Mouse (Mus musculus) liver, embryonic 18 days (tissue): ENCODE data around the gene Cd300lb. TPM values are rescaled to one million over a fixed set of nuclear protein-coding genes. Genes with fewer than 3 reads are reported as not detected.

Experiments used
- polyA plus RNA-seq: library from polyadenylated mRNA; depleted of rRNA; stranded (reverse); fragments of >200 nt; gene quantifications from 2 replicates; pipeline ENCODE4 v1.2.3, GENCODE M21; 2012; rRNA removed

Cd300lb gene
- 2.8 and 3.0 TPM in 2 replicates for polyA plus RNA-seq

DNA sequence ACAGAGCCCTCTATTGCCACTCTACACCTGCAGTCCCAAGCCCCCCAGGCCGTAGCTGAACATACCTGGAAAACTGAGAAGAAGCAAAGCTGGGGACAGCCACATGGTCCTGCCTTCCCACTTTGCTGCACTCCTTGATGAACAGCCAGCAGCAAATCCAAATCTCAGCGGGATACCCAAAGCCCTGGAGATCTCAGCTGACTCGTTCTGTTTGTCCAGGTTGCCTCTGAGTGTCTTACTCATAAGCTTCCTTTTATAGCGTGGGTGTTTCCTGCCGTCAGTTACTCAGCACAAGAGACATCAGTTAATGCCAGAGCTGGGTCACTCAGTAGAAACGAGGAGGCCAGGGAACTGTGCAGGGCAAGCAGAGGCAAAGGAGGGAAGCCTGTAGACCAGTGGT, at the start of gene Cd300lb:
Gene Cd300lb (minus strand): TSS at position 243 of the 400 bp plus-strand sequence.

DNA sequence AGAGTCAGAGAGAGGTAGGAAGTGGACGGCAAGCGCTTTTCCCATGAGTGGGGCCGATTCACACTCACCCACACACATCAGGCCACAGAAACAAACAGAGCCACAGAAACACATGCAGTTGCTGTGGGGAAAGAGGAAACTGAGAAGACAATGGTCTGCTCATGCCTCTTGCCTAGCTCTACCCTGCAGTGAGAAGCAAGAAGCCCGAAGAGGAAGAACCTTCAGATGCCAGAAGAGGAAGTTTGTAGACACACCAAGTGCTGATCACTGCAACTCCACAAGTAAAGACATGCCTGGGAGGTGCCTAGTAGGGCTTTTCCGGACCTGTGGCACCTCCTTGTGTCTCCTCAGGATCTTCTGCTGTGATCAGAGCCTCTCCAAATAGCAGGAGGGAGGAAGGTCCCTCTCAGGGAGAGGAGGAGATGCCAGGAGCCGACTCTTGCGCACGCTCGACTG, 34.6 kb upstream of the Cd300lb start, which contains the start of gene Cd300c:
Gene Cd300c (minus strand): TSS at position 406 of the 456 bp plus-strand sequence.

DNA sequence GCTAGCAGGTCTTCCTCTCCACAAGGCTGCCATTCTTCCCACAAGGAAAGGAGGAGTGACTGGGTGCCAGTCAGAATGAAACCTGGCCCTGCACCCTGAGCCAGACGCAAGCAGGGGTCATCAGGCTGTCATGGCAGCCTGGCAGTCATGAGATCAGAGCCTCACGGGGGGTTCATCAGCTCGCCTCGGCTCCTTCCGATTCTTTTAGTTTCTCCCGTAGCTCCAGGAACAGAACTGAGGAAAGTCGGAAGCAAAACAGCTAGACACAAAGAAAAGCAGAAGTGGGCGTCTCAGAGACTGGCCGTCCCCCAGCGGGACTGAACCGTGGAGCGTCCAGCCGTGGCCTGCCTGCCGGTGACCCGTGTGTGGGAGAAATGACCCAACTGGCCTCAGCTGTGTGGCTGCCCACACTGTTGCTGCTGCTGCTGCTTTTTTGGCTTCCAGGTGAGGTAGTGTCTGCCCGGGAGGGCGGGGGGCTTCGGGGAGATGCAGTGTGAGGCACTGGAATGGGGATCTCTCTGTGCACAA, 44.1 kb downstream of the Cd300lb start, which contains the start of gene Cd300a:
Gene Cd300a (plus strand): TSS at position 51 of the 528 bp plus-strand sequence.

Other genes with a start within 250 kb of the Cd300lb start
- 6.2 and 8.1 TPM in 2 replicates for gene Dnaic2, start 207.0 kb downstream of the Cd300lb start, polyA plus RNA-seq
- 0.16 and 0.17 TPM in 2 replicates for gene Kif19a, start 169.0 kb downstream of the Cd300lb start, polyA plus RNA-seq
- 0.06 and 0.14 TPM in 2 replicates for gene Btbd17, start 138.4 kb downstream of the Cd300lb start, polyA plus RNA-seq
- not detected in 2 replicates for gene Gpr142, start 135.5 kb downstream of the Cd300lb start, polyA plus RNA-seq
- 10.7 and 12.3 TPM in 2 replicates for gene Gprc5c, start 83.2 kb downstream of the Cd300lb start, polyA plus RNA-seq
- gene Cd300a, start 44.3 kb downstream of the Cd300lb start, polyA plus RNA-seq, result 3.2 and 3.8 TPM in 2 replicates
- 0.32 and 0.46 TPM in 2 replicates for gene Cd300c, start 34.8 kb upstream of the Cd300lb start, polyA plus RNA-seq
- gene Cd300ld, start 55.5 kb upstream of the Cd300lb start, polyA plus RNA-seq, result 2.3 and 3.2 TPM in 2 replicates
- 14.0 and 14.4 TPM in 2 replicates for gene Cd300c2, start 67.5 kb upstream of the Cd300lb start, polyA plus RNA-seq
- gene Cd300ld2, start 81.8 kb upstream of the Cd300lb start, polyA plus RNA-seq, result 0.10 TPM in 1 of 2 replicates, not detected in the other
- 0.19 and 0.23 TPM in 2 replicates for gene Cd300ld4, start 92.6 kb upstream of the Cd300lb start, polyA plus RNA-seq
- 0.29 and 0.49 TPM in 2 replicates for gene Cd300ld5, start 103.4 kb upstream of the Cd300lb start, polyA plus RNA-seq
- gene Cd300ld3, start 114.0 kb upstream of the Cd300lb start, polyA plus RNA-seq, result 1.1 and 1.3 TPM in 2 replicates
- 1.1 and 1.2 TPM in 2 replicates for gene Cd300e, start 127.8 kb upstream of the Cd300lb start, polyA plus RNA-seq
- 2.2 and 2.3 TPM in 2 replicates for gene Rab37, start 157.0 kb upstream of the Cd300lb start, polyA plus RNA-seq
- gene Cd300lf, start 199.6 kb upstream of the Cd300lb start, polyA plus RNA-seq, result 13.1 and 17.7 TPM in 2 replicates
- 53.4 and 55.4 TPM in 2 replicates for gene Slc9a3r1, start 229.0 kb upstream of the Cd300lb start, polyA plus RNA-seq